Mouse (Mus musculus) embryo, embryonic 10 days (tissue): ENCODE results near the gene Ldlrad1.
A peak's percentile ranks its signal among the peaks of the same experiment; 100 is the strongest.

Experiments used
- DNase-seq: peaks from one replicate; pipeline ENCODE4 v3.0.0-alpha.2; 2015; ENCODE audit warnings: low spot score

The Ldlrad1 gene

DNA sequence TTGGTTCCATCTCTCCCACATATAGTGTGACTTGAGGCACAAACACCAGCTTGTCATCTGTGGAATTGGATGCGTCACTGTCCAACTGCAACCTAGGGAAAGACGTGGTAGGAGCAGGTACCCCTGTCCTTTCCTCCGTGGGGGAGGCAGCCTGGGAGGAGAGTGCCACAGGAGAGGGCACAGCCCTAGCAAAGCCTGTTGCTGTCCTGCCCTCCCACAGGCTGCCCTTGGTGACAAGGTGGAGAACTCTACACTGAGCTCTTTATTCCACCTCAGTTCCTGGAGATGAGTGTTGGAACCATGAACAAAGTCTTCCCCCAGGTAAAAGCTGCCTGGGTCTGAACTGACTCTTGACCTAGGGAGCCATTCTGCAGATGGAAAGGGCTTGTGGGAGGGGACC is at the start of gene Ldlrad1:
Ldlrad1 (plus strand) TSS at position 301 of the 400 bp plus-strand sequence.
- no peak for DNase-seq

DNA sequence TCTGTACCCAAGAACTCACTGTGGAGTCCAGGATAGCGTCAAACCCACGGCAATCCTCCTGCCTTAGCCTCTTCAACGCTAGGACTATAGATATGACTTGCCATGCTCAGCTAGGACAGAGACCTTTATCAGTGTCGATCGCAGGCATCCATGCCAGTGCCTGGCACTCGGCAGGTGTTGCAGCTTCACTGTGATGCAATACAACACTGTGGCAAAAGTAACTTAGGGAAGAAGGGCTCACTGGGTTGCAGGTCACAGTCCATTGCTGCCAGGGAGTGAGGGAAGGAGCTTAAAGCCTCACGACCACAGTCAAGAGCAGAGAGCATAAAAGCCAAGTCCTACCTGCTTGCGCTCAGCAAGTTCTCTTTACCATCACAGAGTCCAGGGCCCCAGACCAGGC is 48.8 kb upstream of the Ldlrad1 start:
- DNase-seq, result no peak

DNA sequence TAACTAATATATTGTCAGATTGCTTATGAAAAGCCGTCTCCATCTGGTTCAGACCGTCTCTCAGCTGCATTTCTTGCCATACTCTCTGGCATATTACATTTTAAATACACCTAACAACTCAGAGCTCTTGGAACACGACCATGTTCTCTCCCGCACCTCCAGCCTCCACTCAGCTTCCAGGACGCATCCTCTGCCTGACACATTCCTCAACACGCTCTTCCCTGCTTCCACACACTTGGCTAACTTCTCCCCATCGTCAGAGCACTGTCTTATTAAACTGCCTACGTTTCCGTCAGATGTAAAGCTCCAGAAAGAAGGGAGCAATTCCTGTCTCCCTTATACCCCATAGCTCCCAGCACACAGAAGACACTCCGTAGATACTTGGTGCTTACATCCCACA is 45.6 kb upstream of the Ldlrad1 start:
- no peak for DNase-seq

DNA sequence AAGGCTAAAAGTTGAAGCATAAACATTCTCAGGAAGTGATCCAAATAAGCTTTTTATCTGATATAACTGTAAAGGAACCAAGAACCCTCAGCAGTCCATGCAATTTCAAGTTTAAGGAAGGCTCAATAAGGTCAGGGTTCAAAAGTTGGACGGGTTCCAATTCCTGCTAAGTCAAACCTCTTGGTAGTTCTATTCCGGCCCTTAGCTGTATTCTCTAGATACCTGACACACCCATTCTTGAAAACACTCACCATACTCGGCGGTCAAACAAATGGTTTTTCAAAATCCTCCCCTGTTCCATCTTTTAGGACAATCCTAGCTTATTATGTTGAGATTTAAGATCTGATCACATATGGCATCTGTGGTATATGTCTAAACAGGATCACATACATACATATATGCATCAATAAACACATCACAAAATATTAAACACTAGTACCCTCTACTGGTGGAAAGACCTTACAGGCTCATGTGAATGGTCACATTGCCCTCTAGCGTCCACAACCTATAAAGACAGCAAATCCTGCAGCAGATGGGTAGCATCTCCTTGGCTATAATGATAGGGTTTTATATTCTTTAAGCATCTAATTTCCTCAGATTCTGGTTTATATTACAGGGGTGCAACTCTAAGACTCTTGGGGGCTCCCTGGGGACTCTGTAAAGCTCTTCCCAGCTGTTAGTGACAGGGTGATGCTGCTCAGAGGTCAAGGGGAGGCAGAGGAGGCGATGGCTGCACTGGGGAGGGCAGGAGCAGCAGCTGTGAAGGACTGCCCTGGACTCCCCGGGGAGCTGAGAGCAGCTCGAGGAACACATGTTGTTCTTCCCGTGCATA is 45.0 kb upstream of the Ldlrad1 start:
- DNase-seq, result peak; percentile 90

DNA sequence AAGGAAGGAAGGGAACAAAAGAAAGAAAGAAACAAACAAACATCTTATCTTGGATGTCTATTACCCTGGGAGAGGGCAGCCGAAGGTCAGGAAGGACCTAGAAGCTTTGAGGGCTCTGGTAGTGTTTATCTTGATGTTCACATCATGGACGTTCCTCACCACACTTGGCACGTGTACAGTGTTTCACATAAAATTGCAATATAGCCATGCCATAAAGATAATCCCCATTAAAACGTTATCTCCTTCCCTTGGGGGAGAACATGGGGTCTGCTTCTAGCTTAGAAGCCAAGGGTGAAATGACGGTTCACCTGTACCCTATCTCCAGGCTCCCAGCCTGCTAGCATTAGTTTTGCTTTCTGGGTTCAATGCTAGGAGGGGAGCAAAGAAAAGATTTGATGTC is 42.3 kb upstream of the Ldlrad1 start:
- no peak for DNase-seq

DNA sequence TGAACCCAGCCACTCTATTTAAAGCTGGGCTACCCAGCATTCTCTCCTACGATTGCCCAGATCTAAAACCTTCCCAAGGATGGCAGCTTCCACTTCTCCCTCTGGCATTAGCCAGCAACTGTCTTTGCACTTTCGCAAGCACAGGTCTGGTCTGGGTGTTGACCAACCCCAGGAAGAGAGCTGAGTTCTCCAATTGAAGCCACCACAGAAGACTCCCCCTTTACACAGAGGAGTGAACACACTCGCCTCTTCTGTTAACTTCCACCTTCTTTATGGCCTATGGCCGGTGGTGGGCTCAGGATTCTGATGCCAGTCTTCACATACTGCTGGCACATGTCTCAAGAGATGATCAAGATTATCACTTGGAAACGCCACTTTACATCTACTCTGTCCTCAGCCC is 41.2 kb upstream of the Ldlrad1 start:
- no peak for DNase-seq

DNA sequence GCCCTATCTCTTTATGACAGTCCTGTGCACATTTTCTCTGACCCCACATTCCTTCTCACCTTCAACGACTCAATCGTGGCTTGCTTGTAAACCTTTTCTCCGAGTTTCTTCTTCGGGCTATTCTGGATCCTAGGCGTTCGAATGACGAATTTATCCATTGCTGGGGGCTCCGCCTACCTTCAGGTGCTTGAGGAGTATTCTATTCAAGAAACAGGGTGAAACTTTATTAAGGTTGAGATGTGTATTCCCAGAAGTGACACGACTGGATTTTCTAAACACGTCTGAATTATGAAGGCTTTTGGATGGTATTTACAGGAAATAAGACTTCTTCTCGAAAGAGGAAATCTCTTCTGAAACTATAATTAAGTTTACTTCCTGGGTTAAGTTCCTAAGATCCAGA is 31.5 kb upstream of the Ldlrad1 start:
- DNase-seq, result no peak

DNA sequence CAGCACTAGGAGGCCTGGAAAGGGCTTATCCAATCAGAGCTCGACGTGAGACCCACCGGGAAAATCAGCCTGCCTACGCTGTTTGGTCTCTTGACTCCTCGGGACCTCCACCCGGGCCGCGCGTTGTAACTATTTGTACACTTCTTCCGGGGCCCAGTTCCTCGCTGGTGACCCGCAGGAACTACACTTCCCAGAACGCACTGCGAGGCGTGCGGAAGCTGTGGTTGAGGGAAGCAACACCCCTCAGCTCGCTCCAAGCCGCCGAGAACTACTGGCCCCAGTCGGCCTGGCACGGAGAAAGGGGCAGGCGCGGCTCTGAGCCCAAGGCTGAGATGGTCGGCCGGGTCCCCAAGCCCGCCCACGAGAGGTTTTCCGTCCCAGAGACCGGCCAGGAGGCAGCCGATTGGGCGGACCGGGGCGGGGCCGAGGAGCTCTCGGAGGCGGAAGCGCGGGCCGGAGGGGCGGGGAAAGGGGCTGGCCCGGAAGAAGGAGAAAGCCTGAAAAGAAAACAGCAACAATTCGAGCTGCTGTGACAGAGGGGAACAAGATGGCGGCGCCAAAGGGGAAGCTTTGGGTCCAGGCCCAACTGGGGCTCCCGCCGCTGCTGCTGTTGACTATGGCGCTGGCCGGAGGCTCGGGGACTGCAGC is 30.7 kb upstream of the Ldlrad1 start, which contains the start of gene Tmem59:
Tmem59 (plus strand) TSS at position 218 of the 648 bp plus-strand sequence.
- peak; percentile 96 for DNase-seq

DNA sequence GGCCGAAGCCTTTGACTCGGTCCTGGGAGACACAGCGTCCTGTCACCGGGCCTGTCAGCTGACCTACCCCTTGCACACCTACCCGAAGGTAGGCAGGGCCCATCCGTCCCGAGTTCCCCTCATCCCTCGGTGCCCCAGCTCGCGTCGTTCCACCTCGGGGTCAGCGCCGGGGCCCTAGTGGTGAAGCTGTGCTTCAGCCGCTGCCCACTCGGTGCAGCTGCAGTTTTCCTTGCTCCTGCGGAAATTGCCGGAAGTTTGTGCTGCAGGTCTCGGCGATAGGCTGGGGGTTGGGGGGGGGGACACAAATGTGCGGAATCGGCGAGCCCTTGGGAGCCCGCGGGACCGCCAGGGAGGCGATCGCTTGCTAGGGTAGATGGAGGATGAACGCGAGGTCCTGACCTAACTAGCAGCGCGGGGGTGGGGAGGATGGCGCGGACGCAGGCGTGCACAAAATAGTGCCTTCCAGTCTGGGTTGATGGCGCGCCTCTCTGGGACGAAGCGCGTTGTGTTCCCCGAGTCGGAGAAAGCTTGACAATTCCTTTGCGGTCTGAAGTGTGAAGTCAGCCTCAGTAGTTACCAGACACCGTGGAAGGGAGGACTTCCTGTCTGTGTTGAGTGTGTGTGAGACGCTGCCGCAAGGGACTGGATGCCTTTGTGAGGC is 30.0 kb upstream of the Ldlrad1 start, which contains the start of gene Tceanc2:
Tceanc2 (minus strand) TSS at position 287 of the 661 bp plus-strand sequence.
- DNase-seq, result peak; percentile 71

DNA sequence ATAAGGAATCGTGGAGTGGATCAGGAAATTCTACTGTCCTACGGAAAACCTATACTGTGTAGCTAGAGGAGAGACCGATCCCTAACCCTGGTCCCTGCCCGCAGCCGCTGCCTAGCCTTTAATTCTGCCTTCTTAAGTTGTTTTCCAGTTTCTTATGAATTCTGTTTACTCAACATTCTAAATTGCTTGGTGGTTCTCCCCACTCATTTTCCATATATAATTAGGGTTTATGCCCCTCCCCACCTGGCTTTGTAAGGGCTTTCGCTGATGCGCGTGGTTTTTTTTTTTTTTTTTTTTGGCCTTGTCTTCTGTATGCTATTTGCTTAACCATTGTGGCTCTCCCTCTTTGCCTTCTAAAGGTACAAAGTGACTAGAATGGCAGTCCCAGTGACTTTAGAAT is 29.4 kb upstream of the Ldlrad1 start:
- DNase-seq, result no peak

DNA sequence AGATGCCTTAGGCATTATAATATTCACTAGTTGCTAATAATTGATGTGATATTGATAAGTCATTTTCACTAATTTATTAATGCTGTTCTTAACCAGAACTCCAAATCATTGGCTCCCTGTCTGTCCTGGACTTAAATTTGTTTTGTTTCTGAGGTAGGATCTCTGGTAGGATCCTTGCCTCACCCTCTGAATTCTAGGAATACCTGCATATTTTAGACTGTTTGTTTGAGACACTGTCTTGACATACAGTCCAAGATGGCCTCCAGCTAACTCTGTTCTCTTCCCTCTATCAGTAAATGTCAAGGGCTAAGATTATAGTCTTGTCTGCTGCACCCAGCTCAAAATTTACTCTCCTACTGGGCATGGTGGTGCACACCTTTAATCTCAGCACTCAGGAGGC is 28.2 kb upstream of the Ldlrad1 start:
- no peak for DNase-seq

DNA sequence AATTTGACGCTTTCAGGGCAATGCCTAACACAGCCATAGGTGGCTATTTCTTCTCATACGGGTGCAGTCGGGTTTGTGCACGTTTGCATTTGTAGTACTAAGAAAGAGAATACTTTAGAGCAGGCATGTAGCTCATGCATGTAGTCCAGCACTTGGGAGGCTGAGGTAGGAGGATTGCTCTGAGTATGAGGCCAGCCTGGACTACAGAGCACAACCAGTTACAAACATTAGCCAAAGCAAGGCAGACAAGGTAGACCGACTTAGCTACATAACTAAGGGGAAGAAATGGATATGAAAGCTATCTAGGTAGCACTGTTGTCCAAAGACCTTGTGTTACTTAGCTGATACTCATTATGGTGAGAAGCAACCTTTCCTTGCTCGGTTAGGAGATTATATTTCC is 27.1 kb upstream of the Ldlrad1 start:
- no peak for DNase-seq

DNA sequence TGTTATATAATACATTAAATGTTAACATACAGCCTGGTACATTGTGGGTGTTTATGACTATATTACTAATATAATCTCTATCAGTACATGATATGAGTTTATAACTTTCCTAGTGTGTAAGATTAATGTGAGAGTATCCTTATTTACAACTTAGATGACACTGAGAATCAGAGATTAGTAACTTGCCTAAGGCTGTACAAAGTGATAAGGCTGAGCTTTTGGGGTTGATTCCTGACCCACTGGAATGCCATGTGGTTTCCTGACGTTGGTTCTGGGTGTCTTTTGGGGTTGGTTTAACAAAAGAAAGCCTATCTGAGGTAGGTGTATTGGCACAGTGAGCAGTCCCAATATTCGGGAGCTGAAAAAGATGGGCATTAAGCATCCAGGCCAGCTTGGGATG is 26.2 kb upstream of the Ldlrad1 start:
- no peak for DNase-seq

DNA sequence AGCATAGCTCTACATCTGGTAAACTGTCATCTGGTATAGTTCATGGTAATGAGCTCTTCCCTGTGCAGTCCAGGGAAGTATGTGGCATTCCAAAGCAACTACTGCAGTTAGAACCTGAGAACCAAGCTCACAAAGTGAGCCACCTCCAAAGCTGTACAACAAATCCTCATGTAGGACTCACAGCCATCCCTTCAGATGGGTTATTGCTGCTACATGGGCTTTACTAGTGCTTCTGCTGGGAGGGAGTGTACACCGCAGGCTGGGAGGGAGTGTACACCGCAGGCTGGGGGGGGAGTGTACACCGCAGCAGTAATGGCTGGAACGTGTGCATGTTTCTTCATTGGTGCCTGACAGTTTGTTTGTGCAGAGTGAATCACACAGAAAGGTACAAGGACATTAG is 25.8 kb upstream of the Ldlrad1 start:
- DNase-seq, result no peak

DNA sequence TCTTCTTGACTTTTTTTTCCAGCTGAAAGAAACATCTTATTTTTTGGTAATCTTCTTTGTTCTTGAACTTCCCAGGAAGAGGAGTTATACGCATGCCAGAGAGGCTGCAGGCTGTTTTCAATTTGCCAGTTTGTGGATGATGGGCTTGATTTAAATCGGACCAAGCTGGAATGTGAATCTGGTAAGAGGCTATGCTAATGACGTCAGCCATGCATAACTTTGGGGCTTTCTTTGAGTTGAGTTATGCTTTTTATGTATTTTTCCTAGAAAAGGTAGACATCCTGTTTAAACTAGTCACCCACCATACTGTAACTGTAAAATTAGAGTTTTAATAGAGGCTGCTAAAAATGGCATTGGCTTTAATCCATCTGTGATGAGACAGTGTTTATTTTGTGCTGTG is 23.3 kb upstream of the Ldlrad1 start:
- DNase-seq, result peak; percentile 28

DNA sequence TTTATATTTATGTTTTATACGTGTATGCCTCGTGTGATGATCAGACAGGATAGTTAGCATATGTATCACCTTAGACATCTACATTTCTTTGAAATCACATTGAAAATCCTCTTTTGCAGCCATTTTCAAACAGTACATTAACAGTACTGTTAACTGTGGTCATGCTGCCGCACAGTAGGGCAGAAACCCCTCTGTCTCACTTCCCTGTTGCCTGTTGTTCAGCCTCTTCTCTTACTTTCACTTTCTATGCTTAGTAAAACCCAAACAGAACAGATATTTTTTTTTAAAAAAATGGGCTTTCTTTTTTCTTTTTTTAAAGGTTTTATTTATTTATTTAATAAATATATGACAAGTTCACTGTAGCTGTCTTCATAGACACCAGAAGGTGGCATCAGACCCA is 15.1 kb upstream of the Ldlrad1 start:
- DNase-seq, result no peak

DNA sequence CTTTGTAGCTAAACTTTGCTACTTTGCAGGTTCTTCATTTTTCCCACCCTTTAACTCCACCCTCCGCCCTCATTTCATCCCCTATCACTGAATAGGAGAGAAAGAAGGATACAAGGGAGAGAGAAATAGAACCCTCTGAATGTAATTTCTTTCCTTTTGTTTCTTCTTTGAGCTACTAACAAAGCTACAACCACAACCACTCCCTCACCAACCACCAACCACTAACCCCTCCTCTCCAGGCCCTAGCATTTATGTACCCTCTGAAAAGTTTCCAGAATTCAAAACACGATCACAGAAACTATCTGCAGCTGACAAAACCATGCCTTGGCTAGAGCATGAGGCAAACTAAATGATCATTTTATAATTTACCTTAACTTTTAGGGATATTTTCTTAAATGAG is 12.5 kb upstream of the Ldlrad1 start:
- DNase-seq, result no peak

DNA sequence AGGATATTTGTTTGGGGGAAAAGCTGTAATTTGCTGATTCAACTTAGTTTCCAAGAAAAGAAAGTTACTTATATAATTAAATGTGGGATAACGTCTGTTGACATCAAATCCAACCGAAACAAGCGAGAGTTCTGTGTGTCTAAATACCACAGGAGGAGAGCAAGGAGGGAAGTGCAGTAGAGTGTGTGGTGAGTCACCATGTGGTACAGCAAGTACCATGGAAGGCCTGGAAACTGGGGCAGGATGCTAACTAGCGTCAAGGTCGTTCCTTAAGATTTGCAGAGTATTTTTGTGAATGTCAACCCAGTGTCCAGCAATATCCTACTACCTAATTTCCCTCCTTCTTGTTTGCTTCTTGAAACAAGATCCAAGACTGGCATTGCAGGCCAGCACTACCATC is 10.9 kb upstream of the Ldlrad1 start:
- DNase-seq, result no peak

DNA sequence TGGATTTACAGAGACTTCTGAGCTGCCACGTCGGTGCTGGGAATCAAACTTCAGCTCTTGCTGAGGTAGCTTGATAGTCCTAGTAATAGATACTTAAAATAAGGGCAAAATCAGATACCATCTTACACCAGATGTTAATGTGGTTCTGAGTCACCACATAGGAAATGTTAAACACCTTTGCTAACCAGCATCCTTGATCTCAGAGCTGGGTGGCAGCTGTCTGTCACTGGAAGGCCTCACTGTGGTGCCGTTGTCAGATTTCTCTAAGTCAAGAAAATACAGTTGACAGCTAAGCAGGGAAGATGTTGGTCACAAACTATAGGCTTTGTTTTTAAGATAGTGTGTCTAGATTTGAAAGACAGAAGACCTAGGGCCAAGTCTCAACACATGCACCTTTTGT is 7.2 kb upstream of the Ldlrad1 start:
- no peak for DNase-seq

DNA sequence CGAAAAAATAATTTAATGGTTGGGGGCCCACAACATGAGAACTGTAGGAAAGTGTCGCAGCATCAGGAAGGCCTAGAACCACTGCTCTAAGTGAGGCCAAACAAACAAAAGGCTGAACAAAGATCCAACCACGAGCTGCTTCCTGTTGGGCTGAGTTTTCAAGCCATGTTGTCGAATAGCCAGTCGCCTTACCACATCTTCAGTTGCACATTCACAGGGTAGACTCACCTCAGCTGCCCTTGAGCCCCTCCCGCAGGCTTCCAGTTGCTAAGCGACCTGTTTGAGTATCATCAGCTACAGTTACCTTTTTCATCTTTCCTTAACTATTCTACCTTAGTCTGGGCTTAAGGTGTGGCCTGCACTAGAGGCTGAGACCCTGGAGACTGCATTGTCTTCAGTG is 6.0 kb upstream of the Ldlrad1 start:
- no peak for DNase-seq

DNA sequence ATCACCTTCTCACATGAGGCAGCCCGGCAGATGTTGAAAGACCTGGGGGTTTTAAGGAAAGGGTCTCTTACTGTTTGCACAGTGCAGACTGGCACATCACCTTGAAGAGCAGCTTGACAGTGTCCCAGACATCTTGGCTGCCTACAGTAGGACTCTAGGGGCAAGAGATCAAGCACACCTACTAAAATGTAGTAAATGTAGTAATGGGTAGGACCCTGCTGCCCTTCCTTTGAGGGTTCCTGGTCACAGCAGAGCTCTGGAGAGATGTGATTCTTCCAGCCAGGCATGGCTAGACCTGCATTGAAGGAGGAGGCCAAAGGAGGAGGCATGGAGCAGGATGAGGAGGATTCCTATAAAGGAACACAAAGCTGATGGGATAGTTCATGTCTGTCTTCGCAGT is 2.0 kb upstream of the Ldlrad1 start:
- no peak for DNase-seq

DNA sequence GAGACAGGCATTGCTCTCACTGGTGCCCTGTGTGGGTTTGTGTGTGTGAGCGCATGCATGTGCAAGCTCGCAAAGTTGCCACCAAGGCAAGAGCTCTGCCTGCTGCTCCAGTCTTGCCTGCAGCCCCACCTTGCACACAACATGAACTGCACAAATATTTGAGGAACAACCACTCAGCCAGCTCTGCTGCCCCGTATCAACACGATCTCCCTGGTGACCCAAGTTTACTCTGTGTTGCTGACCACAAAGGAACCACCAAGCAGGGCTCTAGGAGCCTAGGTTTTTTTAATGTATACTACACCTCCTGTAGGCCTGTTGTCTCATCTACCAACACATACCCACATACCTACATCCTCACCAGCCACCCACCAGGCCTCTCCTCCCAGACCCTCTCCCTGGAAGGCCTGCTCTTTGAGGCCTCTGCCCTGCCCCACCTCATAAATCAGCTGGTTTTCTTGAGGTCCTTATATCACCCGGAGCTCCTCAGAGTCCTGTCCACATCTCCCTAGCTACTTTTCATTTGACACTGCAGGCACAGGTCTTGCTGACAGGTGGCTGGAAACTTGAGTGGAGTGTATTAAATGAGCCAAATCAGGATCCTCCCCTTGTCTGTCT is 1.6 kb downstream of the Ldlrad1 start:
- DNase-seq, result no peak

DNA sequence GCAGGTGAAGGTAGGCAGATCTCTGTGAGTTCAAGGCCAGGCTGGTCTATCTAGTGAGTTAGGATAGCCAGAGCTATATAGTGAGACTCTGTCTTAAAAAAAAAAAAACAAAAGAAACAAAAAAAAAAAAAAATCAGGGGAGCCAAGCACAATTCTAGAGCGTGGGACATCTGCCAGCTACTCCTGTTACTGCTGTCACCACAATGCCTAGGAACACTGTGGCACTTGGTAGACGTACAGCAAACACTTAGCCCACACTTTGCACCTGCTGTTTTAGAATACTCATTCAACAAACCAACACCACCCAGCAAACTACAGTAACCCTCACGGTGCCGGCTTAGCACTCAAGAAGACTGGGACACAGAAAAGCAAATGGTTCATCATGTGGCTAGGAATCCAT is 2.5 kb downstream of the Ldlrad1 start:
- no peak for DNase-seq
